Mouse (Mus musculus) stomach, postnatal 0 days (tissue): ENCODE data around the gene Gm3448.
"Not testable (repeated sequence)": the region's sequence is repeated elsewhere in the genome, so short reads cannot be mapped to it uniquely, and the experiment has no call there.

ENCODE experiments used
- CTCF ChIP-seq: IDR thresholded peaks from 2 replicates; pipeline ENCODE4 v1.5.1; 2016; ENCODE audit warnings: antibody characterized with exemption, low read depth, mild to moderate bottlenecking, moderate library complexity
- EP300 ChIP-seq: optimal IDR thresholded peaks from 2 replicates; pipeline ENCODE3; 2016; ENCODE audit warnings: antibody characterized with exemption

GRCm38 (mm10) chr17:15040455-15040854 is 882 bp downstream of the Gm3448 start:
- not testable (repeated sequence) for TF ChIP-seq CTCF, EP300
